Mouse (Mus musculus): ENCODE measurements around the gene Emc6. TPM values are rescaled to one million over a fixed set of nuclear protein-coding genes. Genes with fewer than 3 reads are reported as not detected.

The Emc6 gene
- polyA plus RNA-seq, 1 experiment from 2014 or later, result 117 TPM

Other genes with a start within 250 kb of the Emc6 start
- 18.9 and 20.6 TPM in 2 replicates for gene Atp2a3, start 215.9 kb downstream of the Emc6 start, polyA plus RNA-seq (2015; fragmentation: Nextera tagmentation; extraction: Ambion mirVana)
- gene P2rx1, start 177.9 kb downstream of the Emc6 start, polyA plus RNA-seq (2015; fragmentation: Nextera tagmentation; extraction: Ambion mirVana), result 33.7 and 52.1 TPM in 2 replicates
- 10.6 and 10.9 TPM in 2 replicates for gene Camkk1, start 158.0 kb downstream of the Emc6 start, polyA plus RNA-seq (2015; fragmentation: Nextera tagmentation; extraction: Ambion mirVana)
- 10.4 and 12.0 TPM in 2 replicates for gene Ncbp3, start 129.3 kb downstream of the Emc6 start, polyA plus RNA-seq (2015; fragmentation: Nextera tagmentation; extraction: Ambion mirVana)
- gene Itgae, start 86.5 kb downstream of the Emc6 start, polyA plus RNA-seq (2015; fragmentation: Nextera tagmentation; extraction: Ambion mirVana), result 0.33 and 0.57 TPM in 2 replicates
- 14.4 and 14.6 TPM in 2 replicates for gene Haspin, start 38.7 kb downstream of the Emc6 start, polyA plus RNA-seq (2015; fragmentation: Nextera tagmentation; extraction: Ambion mirVana)
- 0.14 and 0.30 TPM in 2 replicates for gene P2rx5, start 16.6 kb downstream of the Emc6 start, polyA plus RNA-seq (2015; fragmentation: Nextera tagmentation; extraction: Ambion mirVana)
- gene Tax1bp3, start within 50 bp of the Emc6 start, polyA plus RNA-seq (2015; fragmentation: Nextera tagmentation; extraction: Ambion mirVana), result 208 and 211 TPM in 2 replicates
- 17.0 and 18.2 TPM in 2 replicates for gene Ctns, start 22.0 kb upstream of the Emc6 start, polyA plus RNA-seq (2015; fragmentation: Nextera tagmentation; extraction: Ambion mirVana)
- 2.8 and 3.6 TPM in 2 replicates for gene Shpk, start 22.4 kb upstream of the Emc6 start, polyA plus RNA-seq (2015; fragmentation: Nextera tagmentation; extraction: Ambion mirVana)
- gene Trpv1, start 57.3 kb upstream of the Emc6 start, polyA plus RNA-seq (2015; fragmentation: Nextera tagmentation; extraction: Ambion mirVana), result 0.08 TPM in 1 of 2 replicates, not detected in the other
- gene Trpv3, start 90.4 kb upstream of the Emc6 start, polyA plus RNA-seq (2015; fragmentation: Nextera tagmentation; extraction: Ambion mirVana), result 0.12 and 0.22 TPM in 2 replicates
- 2.7 and 3.2 TPM in 2 replicates for gene Aspa, start 152.6 kb upstream of the Emc6 start, polyA plus RNA-seq (2015; fragmentation: Nextera tagmentation; extraction: Ambion mirVana)
- gene Gm49340, start 152.7 kb upstream of the Emc6 start, polyA plus RNA-seq (2015; fragmentation: Nextera tagmentation; extraction: Ambion mirVana), result not detected in 2 replicates
- 0.23 and 0.27 TPM in 2 replicates for gene Spata22, start 152.7 kb upstream of the Emc6 start, polyA plus RNA-seq (2015; fragmentation: Nextera tagmentation; extraction: Ambion mirVana)
- gene Olfr20, start 173.7 kb upstream of the Emc6 start, polyA plus RNA-seq (2015; fragmentation: Nextera tagmentation; extraction: Ambion mirVana), result not detected in 2 replicates
- not detected in 2 replicates for gene Olfr376, start 194.2 kb upstream of the Emc6 start, polyA plus RNA-seq (2015; fragmentation: Nextera tagmentation; extraction: Ambion mirVana)
- gene Olfr1, start 222.6 kb upstream of the Emc6 start, polyA plus RNA-seq (2015; fragmentation: Nextera tagmentation; extraction: Ambion mirVana), result not detected in 2 replicates